Mouse (Mus musculus) liver, adult 2 months (tissue): Measurements from ENCODE around the gene Zc3h14.

Experiments used
- CTCF ChIP-seq: fragments of 200-500 bp; IDR thresholded peaks from 2 replicates; pipeline ENCODE4 v1.5.1; 2011; ENCODE audit warnings: low read depth, low read length, control low read depth
- POLR2A ChIP-seq: fragments of 200-500 bp; IDR thresholded peaks from 2 replicates; pipeline ENCODE4 v1.6.1; 2011; ENCODE audit warnings: low read length, control low read depth; ENCODE audit not compliant: insufficient read depth; ENCODE audit errors: extremely low read depth

GRCm38 (mm10) chr12:98724224-98724623 lies 22.5 kb upstream of the Zc3h14 start:
- TF ChIP-seq CTCF (no peak), POLR2A (no peak)
